Mouse (Mus musculus) gastrocnemius, postnatal 4 days (tissue): ENCODE results near the gene Lsm4. TPM values are rescaled to one million over a fixed set of nuclear protein-coding genes. Genes with fewer than 3 reads are reported as not detected.

Experiments used
- DNase-seq, 2 experiments: peaks; one replicate each; pipeline ENCODE4 v3.0.0; 2021 to 2022; ENCODE audit warnings: low spot score in 2 of 2, mixed read lengths in 2 of 2
- total RNA-seq, 2 experiments: library from RNA; stranded (reverse); gene quantifications; 2 replicates each; pipeline ENCODE4 v1.2.3; 2021

Gene Lsm4
- total RNA-seq, 2 experiments from 2014 or later: 70.1 to 84.7 TPM

- peak in 1 of 2 experiments; percentile 73 for DNase-seq
These were observed 26.2 kb downstream of the Lsm4 start for GRCm38 (mm10) chr8:70699116-70699833.

- peak; percentile 73 to 83 for DNase-seq
These were observed 26.9 kb downstream of the Lsm4 start for GRCm38 (mm10) chr8:70699834-70700554.

- DNase-seq: peak; percentile 82 to 87
These were observed 27.5 kb downstream of the Lsm4 start for GRCm38 (mm10) chr8:70700555-70700922.

GRCm38 (mm10) chr8:70701048-70701981, 28.3 kb downstream of the Lsm4 start:
- DNase-seq: no peak

GRCm38 (mm10) chr8:70701982-70702841, 29.2 kb downstream of the Lsm4 start:
- DNase-seq: no peak

GRCm38 (mm10) chr8:70702842-70703182, 29.8 kb downstream of the Lsm4 start:
- peak; percentile 59 to 81 for DNase-seq

GRCm38 (mm10) chr8:70703287-70703686, 30.2 kb downstream of the Lsm4 start, which contains the start of gene Iqcn:
Gene Iqcn (plus strand): TSS chr8:70703457.
- no peak for DNase-seq

- no peak for DNase-seq
These were observed 35.2 kb downstream of the Lsm4 start for GRCm38 (mm10) chr8:70708281-70708680.

GRCm38 (mm10) chr8:70709794-70710193, 36.7 kb downstream of the Lsm4 start:
- DNase-seq: no peak

- peak in 1 of 2 experiments; percentile 76 for DNase-seq
These were observed 37.2 kb downstream of the Lsm4 start for GRCm38 (mm10) chr8:70710296-70710695.

- no peak for DNase-seq
These were observed 38.0 kb downstream of the Lsm4 start for GRCm38 (mm10) chr8:70711041-70711440.

GRCm38 (mm10) chr8:70713991-70714390, 40.9 kb downstream of the Lsm4 start:
- no peak for DNase-seq

GRCm38 (mm10) chr8:70715086-70715485, 42.0 kb downstream of the Lsm4 start:
- DNase-seq: no peak

GRCm38 (mm10) chr8:70716521-70717400, 43.7 kb downstream of the Lsm4 start:
- peak in 1 of 2 experiments; percentile 14 for DNase-seq

- no peak for DNase-seq
These were observed 45.2 kb downstream of the Lsm4 start, which contains the start of gene Gm3336 for GRCm38 (mm10) chr8:70718297-70718696. Gene Gm3336 (plus strand): TSS chr8:70718543.

GRCm38 (mm10) chr8:70719796-70720270, 46.8 kb downstream of the Lsm4 start:
- DNase-seq: peak in 1 of 2 experiments; percentile 9

GRCm38 (mm10) chr8:70720739-70721138, 47.7 kb downstream of the Lsm4 start:
- DNase-seq: peak in 1 of 2 experiments; percentile 71

GRCm38 (mm10) chr8:70721601-70722000, 48.6 kb downstream of the Lsm4 start:
- no peak for DNase-seq
